Mouse (Mus musculus) neural tube, embryonic 12.5 days (tissue): Measurements from ENCODE around the gene Far2. TPM values are rescaled to one million over a fixed set of nuclear protein-coding genes. Genes with fewer than 3 reads are reported as not detected.
"Not testable (repeated sequence)": the region's sequence is repeated elsewhere in the genome, so short reads cannot be mapped to it uniquely, and the experiment has no call there.

ENCODE experiments used
- ATAC-seq: fragments of 200-750 bp; cut with Nextera tagmentation; 2 replicates; pipeline ENCODE4 v1.8.0; 2017; ENCODE audit warnings: low read depth, mild to moderate bottlenecking, moderate TSS enrichment, moderate library complexity; ENCODE audit not compliant: low FRiP score
- H3K27ac ChIP-seq: fragments of 300-500 bp; sonication (generic); 2 replicates; pipeline ENCODE4 v1.5.1; 2016
- H3K27me3 ChIP-seq: fragments of 300-500 bp; sonication (generic); replicated peaks from 2 replicates; pipeline ENCODE4 v1.6.1; 2016; ENCODE audit warnings: mild to moderate bottlenecking
- H3K36me3 ChIP-seq: fragments of 300-500 bp; sonication (generic); 2 replicates; pipeline ENCODE4 v1.6.1; 2016; ENCODE audit warnings: mild to moderate bottlenecking
- H3K4me1 ChIP-seq: fragments of 300-500 bp; sonication (generic); 2 replicates; pipeline ENCODE4 v1.6.1; 2016
- H3K4me2 ChIP-seq: fragments of 300-500 bp; sonication (generic); replicated peaks from 2 replicates; pipeline ENCODE4 v1.6.1; 2016; ENCODE audit warnings: mild to moderate bottlenecking
- H3K4me3 ChIP-seq: fragments of 300-500 bp; sonication (generic); 2 replicates; pipeline ENCODE4 v1.5.1; 2016
- H3K9ac ChIP-seq: fragments of 300-500 bp; sonication (generic); 2 replicates; pipeline ENCODE4 v1.6.1; 2016; ENCODE audit warnings: mild to moderate bottlenecking
- H3K9me3 ChIP-seq: fragments of 300-500 bp; sonication (generic); 2 replicates; pipeline ENCODE4 v1.6.1; 2016; ENCODE audit warnings: mild to moderate bottlenecking
- WGBS: fragments of 180-500 bp; shearing (Covaris S2); methylation state at CpG from one replicate; pipeline ENCODE4 v1.1.7; 2016; 5-methylcytosine and 5-hydroxymethylcytosine counted together
- polyA plus RNA-seq: library from polyadenylated mRNA; unstranded; fragments of >200 nt; fragmentation: Nextera tagmentation; extraction: Ambion mirVana; gene quantifications from 2 replicates; pipeline ENCODE4 v1.2.1, GENCODE M21; 2016

Far2 gene
- polyA plus RNA-seq, 1 experiment from 2014 or later, result 5.4 TPM

DNA sequence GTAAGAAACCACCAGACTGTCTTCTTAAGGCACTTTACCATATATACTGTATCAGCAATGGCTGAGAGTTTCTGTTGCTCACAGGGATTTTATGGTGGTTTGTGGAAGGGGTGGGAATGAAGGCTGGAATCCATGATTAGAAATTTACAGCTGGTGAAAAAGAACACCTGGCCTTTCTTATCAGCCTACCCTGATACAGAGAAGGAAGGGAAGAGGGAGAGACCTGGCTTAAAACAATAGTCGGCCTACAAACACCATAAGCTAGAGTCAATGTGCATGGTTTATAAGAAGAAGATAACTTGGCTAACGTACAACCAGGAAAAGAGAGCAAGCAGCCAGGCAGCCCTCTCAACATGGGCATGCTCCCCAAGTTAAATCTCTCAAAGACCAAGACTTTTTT is 37.3 kb downstream of the Far2 start:
- Histone ChIP-seq H3K4me1 (no peaks in the 10 kb centered on the region), H3K9me3 (no peaks in the 10 kb centered on the region), H3K4me3 (no peak overlapping the region), H3K4me2 (no peak overlapping the region), H3K9ac (no peak overlapping the region), H3K36me3 (no peaks in the 10 kb centered on the region), H3K27me3 (no peaks in the 10 kb centered on the region), H3K27ac (no peak overlapping the region)
- 84% methylated on average over 2 of the region's 2 CpGs for WGBS
- no peak for ATAC-seq

DNA sequence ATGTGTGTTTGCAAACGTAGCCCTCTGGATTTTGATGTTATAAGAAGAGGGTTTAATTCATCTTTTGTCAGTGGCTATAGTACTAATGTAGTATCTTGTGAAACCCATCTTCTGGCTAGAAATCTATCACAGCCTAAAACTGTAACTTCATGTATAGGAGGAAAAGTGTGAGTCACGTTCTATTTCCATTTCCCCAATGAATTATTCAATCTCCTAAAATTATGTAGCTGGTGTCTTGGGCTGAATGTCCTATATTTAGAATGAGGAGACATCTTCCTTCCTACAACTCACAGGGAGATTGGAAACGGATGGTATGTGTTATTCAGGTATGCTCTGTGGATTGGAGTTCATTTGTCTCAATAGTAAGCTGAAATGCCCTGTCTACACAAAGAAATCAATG is 50.0 kb downstream of the Far2 start:
- Histone ChIP-seq H3K9ac (no peak overlapping the region), H3K27me3 (no peaks in the 10 kb centered on the region), H3K4me3 (no peak overlapping the region), H3K9me3 (no peaks in the 10 kb centered on the region), H3K4me2 (no peak overlapping the region), H3K36me3 (no peaks in the 10 kb centered on the region), H3K27ac (no peak overlapping the region), H3K4me1 (no peaks in the 10 kb centered on the region)
- ATAC-seq, result no peak
- 76% methylated on average over 3 of the region's 3 CpGs for WGBS

DNA sequence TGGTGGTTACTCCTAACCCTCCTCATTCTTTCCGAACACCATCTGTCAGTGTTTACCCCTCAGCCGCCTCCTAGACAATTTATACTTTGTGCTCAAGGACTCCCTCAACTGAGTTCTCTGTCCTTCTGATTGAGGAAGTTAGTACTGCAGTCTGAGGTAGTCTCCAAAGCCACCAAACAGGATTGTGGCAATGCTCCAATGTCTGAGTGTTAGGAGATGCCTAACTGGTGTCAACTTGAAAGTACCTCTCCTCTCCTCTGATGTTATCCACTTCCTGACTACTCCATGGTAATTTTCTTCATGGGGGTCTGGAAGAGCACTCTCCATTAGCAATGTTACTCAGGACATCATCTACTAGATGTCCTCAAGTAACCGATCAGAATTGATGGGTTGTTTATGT is 54.9 kb downstream of the Far2 start:
- Histone ChIP-seq H3K4me2 (no peak overlapping the region), H3K36me3 (no peaks in the 10 kb centered on the region), H3K27ac (no peak overlapping the region), H3K4me3 (no peak overlapping the region), H3K27me3 (no peaks in the 10 kb centered on the region), H3K4me1 (no peaks in the 10 kb centered on the region), H3K9ac (no peak overlapping the region), H3K9me3 (no peaks in the 10 kb centered on the region)
- ATAC-seq, result no peak
- WGBS, result 80% methylated on average over 3 of the region's 3 CpGs

DNA sequence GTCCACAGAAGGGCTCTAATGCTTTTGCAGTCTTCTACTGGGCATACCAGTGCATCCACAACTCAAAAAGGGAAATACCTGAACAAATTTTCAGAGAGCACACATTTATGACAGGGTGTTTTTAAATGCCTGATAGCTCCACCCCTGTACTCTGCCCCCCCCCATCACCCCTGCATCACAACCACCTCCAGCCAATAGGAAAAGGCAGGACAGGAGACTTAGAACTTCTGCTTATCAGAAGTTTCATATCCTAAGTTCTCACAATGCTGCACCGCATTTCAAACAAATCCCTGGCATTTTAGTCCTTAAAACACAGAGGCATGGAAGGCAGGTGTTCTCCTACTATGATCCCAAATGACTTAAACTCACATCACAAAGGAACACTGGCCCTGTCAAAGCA is 55.4 kb downstream of the Far2 start:
- Histone ChIP-seq H3K27me3 (no peaks in the 10 kb centered on the region), H3K4me1 (no peaks in the 10 kb centered on the region), H3K9me3 (no peaks in the 10 kb centered on the region), H3K4me2 (no peak overlapping the region), H3K36me3 (no peaks in the 10 kb centered on the region), H3K27ac (no peak overlapping the region), H3K4me3 (no peak overlapping the region), H3K9ac (no peak overlapping the region)
- 96% methylated on average over 1 of the region's 1 CpGs for WGBS
- no peak for ATAC-seq

DNA sequence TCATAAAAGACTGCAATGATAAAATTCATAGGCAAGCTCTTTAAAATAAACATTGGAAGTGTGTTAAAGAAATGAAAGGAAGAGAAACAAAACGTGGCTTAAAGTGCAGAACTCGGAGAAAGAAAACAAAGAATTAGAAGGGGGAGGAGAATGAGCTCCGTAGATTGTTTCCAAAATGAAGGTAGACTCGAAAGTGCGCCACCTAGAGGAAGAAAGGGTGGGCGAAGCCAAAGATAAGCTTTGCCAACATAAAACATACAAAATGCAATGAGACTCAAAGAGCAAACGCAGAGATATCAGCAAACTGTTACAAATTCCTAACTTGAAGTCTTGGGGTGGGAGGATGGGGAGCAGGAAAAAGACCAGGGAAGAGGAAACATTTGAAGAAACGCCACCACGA is 57.2 kb downstream of the Far2 start:
- Histone ChIP-seq H3K9me3 (no peaks in the 10 kb centered on the region), H3K4me2 (no peak overlapping the region), H3K36me3 (no peaks in the 10 kb centered on the region), H3K9ac (no peak overlapping the region), H3K27ac (no peak overlapping the region), H3K4me3 (no peak overlapping the region), H3K4me1 (no peaks in the 10 kb centered on the region), H3K27me3 (no peaks in the 10 kb centered on the region)
- no peak for ATAC-seq
- 41% methylated on average over 9 of the region's 9 CpGs for WGBS

DNA sequence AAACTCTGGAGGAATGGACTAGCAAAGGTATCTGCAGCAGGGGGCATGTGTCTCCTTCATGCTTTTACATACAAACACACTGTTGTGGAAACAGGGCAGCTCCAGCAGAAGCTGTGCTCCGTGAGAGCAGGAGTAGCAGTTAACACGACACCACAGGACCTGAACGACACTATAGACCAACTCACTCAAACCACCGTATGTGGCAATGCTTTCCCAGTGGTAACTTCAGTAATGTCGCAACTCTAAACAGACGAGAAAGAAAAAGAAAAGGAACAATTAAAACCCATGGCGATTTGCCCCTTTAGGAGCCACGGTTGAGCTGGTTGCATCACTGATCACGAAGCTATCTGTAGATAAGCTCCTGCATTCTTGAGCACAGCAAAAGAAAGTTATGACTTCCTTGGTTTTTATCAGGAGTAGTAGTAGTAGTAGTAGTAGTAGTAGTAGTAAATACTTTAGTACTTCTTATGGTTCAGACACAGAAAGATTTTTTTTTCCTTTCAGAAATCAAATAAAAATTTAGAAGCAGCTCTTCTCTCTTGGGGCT is 58.7 kb downstream of the Far2 start:
- no peaks in the 10 kb centered on the region for H3K27me3 ChIP-seq
- no peak for ATAC-seq
- H3K9me3 ChIP-seq, result no peaks in the 10 kb centered on the region
- no peak overlapping the region for H3K9ac ChIP-seq
- H3K36me3 ChIP-seq, result no peaks in the 10 kb centered on the region
- no peak overlapping the region for H3K27ac ChIP-seq
- no peaks in the 10 kb centered on the region for H3K4me1 ChIP-seq
- no peak overlapping the region for H3K4me2 ChIP-seq
- 76% methylated on average over 9 of the region's 9 CpGs for WGBS
- no peak overlapping the region for H3K4me3 ChIP-seq

DNA sequence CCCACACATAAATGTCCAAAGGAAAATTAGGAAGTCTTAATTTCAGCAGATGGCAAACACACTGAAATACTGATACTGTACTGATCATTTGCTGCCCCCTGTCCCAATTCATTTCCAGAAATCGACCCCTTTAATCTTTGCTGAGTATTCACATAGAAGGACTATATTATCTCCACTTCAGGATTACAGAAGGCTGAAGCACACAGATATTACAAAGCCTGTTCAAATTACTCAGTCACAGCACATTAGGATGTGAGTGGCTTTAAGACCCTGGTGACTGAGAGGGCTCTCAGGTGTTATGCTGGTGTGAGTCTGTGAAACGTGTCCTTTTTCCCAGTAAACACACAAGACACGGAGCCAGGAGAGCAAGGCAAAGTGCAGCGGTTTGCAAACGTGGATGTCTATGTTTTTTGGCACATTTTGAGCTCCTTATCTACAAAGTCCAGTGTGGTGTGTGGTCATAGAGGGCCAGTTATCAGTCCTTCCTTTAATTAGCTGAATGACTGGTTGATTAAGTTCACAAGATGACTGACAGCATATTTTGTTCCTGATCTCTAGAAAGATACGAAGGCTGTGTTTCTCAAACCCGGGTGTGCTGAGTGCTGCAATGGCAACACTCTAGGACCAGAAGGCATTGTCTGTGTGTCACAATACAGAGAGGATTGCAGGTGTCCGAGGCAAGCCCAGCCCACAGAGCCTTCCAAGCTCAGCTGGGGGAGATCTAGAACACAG is 61.8 kb downstream of the Far2 start:
- H3K9me3 ChIP-seq, result no peaks in the 10 kb centered on the region
- H3K27me3 ChIP-seq, result no peaks in the 10 kb centered on the region
- no peak overlapping the region for H3K9ac ChIP-seq
- H3K27ac ChIP-seq, result no peak overlapping the region
- H3K4me1 ChIP-seq, result no peaks in the 10 kb centered on the region
- no peak for ATAC-seq
- no peak overlapping the region for H3K4me2 ChIP-seq
- no peaks in the 10 kb centered on the region for H3K36me3 ChIP-seq
- WGBS, result 79% methylated on average over 8 of the region's 8 CpGs
- no peak overlapping the region for H3K4me3 ChIP-seq

DNA sequence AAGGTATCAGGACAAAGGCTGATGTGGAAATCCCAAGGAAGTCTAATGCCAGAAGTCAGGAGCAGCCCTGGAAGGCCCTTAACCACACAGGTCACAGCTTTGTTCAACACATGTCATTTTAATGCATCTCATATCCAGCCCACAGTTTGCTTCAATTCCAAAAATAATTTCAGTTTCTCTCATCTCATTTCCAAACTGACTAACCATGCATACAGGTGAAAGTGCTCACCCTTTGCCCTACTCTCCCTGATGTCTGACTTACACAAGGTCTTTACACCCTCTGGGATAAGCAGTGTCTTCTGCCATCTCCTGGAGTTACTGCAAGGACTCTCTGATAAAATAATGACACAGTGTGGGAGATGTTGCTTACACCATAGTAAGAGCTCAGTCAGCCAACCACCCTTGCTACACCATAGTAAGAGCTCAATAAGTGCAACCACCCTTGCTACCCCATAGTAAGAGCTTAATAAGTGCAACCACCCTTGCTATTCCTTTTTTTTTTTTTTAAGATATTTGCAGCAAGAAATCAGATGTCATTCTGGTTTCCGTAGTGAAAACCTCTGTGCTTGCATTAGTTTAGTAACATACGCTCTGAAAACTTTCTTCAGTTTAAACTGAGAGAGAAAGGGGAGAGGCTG is 64.1 kb downstream of the Far2 start:
- Histone ChIP-seq H3K4me1 (no peaks in the 10 kb centered on the region), H3K4me3 (no peak overlapping the region), H3K36me3 (no peaks in the 10 kb centered on the region), H3K9ac (no peak overlapping the region), H3K4me2 (no peak overlapping the region), H3K27ac (no peak overlapping the region), H3K27me3 (no peaks in the 10 kb centered on the region), H3K9me3 (no peaks in the 10 kb centered on the region)
- no peak for ATAC-seq
- 94% methylated on average over 2 of the region's 2 CpGs for WGBS

DNA sequence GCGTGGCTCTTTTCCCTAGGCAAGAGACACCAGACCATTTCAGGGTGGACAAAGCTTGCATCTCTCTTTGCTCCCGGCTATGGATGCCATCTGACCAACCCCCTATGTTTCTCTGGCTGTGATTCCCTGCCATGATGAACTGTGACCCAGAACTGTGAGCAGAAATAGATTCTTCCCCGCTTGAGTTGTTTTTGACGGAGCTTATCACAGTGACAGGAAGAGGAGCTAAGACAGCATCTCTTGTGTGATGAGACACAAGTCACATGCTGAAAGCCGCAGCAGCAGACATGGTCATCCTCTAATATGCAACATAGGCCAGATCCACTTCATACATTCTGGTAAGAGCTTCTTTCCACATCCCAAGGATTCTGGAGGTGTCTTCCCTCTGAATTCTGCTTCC is 69.3 kb downstream of the Far2 start:
- Histone ChIP-seq H3K9ac (no peak overlapping the region), H3K4me1 (no peaks in the 10 kb centered on the region), H3K36me3 (no peaks in the 10 kb centered on the region), H3K9me3 (no peaks in the 10 kb centered on the region), H3K4me2 (no peak overlapping the region), H3K27ac (no peak overlapping the region), H3K4me3 (no peak overlapping the region), H3K27me3 (no peaks in the 10 kb centered on the region)
- ATAC-seq, result no peak
- 89% methylated on average over 5 of the region's 5 CpGs for WGBS

DNA sequence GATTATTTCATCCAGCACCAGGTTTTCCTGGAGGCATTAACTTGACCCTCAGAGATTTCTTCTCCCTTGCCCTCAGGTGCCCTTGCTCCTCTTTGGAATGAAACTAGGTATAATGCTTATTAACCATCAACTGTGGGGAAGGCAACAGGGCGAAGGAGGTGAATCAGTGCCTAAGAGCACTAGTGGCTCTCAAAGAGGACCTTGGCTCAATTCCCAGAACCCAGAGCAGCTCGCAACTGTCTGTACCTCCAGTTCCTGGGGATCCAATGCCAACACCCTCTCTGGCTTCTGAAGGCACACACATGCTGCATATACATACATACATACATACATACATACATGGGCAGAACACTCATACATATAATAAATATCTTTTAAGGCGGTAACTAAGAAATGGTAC is 69.8 kb downstream of the Far2 start:
- WGBS, result 96% methylated on average over 3 of the region's 3 CpGs

DNA sequence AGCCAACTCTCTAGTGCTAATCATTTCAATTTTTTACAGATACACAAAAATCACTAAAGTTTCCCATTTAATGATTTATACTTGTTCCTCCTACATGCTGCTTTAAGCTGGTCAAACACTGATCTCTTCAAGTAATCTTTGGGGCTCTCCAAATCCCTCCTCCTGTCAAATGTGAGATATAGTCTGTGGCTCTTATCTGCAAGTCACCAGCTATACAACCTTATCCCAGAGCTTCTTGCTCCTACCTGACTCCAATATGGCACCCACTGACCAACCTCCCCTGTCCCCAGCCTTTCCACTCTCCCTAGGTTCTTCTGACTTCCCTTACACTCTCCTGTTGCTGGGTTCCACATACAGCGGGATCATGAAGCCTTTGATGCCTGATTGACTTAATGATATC is 70.6 kb downstream of the Far2 start:
- WGBS, result 98% methylated on average over 1 of the region's 1 CpGs
- no peaks in the 10 kb centered on the region for H3K4me1 ChIP-seq
- no peak overlapping the region for H3K27ac ChIP-seq
- H3K4me3 ChIP-seq, result no peak overlapping the region
- no peaks in the 10 kb centered on the region for H3K36me3 ChIP-seq
- H3K9ac ChIP-seq, result no peak overlapping the region
- H3K4me2 ChIP-seq, result no peak overlapping the region
- H3K9me3 ChIP-seq, result no peaks in the 10 kb centered on the region
- no peak for ATAC-seq
- H3K27me3 ChIP-seq, result no peaks in the 10 kb centered on the region

More for the DNA sequence above, 69.8 kb downstream of the Far2 start:
- Histone ChIP-seq H3K4me2 (no peak overlapping the region), H3K36me3 (no peaks in the 10 kb centered on the region), H3K9me3 (no peaks in the 10 kb centered on the region), H3K4me1 (no peaks in the 10 kb centered on the region), H3K27me3 (no peaks in the 10 kb centered on the region), H3K4me3 (no peak overlapping the region), H3K9ac (no peak overlapping the region), H3K27ac (no peak overlapping the region)
- ATAC-seq, result no peak

DNA sequence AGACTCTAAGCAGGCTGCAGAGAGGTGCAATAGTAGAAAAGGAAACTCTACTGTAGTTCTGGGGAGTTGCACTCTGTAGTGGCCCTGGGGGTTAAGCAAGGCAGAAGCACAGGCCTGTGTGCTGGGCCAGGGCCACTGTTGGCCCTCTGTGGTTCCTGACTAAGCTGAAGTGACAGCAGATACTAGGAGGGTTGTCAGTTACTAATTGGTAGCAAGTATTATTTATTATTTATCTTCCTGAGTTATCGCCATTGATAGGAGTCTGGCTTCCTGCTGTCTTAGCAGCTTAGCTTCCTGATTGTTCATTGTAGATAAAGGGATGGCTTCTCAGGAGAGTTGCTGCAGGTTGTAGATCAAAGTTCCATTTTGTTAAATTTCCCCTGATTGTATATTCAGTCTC is 73.6 kb downstream of the Far2 start:
- no peaks in the 10 kb centered on the region for H3K27me3 ChIP-seq
- H3K27ac ChIP-seq, result no peak overlapping the region
- 81% methylated on average over 1 of the region's 1 CpGs for WGBS
- no peaks in the 10 kb centered on the region for H3K9me3 ChIP-seq
- no peaks in the 10 kb centered on the region for H3K4me1 ChIP-seq
- no peak overlapping the region for H3K4me2 ChIP-seq
- H3K4me3 ChIP-seq, result no peak overlapping the region
- ATAC-seq, result no peak
- no peaks in the 10 kb centered on the region for H3K36me3 ChIP-seq
- H3K9ac ChIP-seq, result no peak overlapping the region

DNA sequence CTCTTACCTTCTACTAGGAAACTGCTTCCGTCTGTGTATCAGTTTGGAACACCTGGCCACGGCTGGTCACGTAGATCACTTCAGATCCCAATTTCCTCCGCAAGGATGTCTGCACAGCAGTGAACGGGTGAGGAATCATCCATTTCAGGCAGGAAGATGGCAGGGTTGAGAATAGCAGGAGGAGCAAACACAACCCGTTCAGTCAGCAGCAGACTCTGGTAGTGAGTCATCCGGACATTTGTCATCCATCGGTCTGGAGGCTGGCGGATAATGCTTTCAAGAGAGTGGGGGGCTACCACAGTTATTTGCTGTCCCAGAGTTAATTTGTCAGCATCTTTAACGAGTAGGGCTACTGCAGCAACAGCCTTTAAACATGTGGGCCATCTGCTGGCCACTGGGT is 79.8 kb downstream of the Far2 start:
- H3K4me3 ChIP-seq, result not testable (repeated sequence)

More for the DNA sequence above, 79.8 kb downstream of the Far2 start:
- H3K4me2 ChIP-seq, ATAC-seq, H3K9me3 ChIP-seq, H3K27ac ChIP-seq, H3K27me3 ChIP-seq, H3K36me3 ChIP-seq, H3K4me1 ChIP-seq, H3K9ac ChIP-seq: not testable (repeated sequence)
- WGBS, result 82% methylated on average over 10 of the region's 10 CpGs
